Mouse (Mus musculus) lung, adult 2 months (tissue): Measurements from ENCODE around the gene Bak1.

ENCODE experiments used
- CTCF ChIP-seq: fragments of 200-500 bp; IDR thresholded peaks from 2 replicates; pipeline ENCODE4 v1.5.1; 2011; ENCODE audit warnings: mild to moderate bottlenecking, low read length, control low read depth; ENCODE audit not compliant: insufficient read depth
- POLR2A ChIP-seq: fragments of 200-500 bp; IDR thresholded peaks from 2 replicates; pipeline ENCODE4 v1.6.1; 2011; ENCODE audit warnings: low read depth, mild to moderate bottlenecking, control low read depth, low read length, borderline replicate concordance; ENCODE audit errors: extremely low read depth

DNA sequence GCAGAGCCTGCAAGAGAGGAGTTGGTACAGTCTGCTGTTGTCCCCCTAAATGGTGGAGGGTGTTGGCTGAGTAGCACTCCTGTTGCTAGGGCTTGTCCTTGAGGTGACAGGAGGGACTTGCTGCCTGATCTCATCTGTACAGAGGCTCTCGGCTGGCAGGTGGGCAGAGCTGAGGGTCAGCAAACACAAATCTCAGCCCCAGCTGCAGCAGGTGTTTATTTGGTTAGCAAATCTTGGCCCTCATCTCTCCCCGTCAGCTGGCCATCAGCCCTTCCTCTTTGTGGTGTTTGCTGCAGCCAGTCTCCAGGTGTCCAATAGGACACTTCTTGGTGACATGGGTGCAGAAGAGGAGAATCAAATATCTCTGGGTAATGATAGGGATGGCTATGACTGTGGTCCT lies 35.4 kb upstream of the Bak1 start:
- TF ChIP-seq CTCF: no peak
- no peak for TF ChIP-seq POLR2A
